In genomic region chr7:44857042-44857552, GRCm38 (mm10) we compare ENCODE assay signal across 8 mouse cellular contexts. TPM values are rescaled to one million over a fixed set of nuclear protein-coding genes. Genes with fewer than 3 reads are reported as not detected.
DNase-seq lines count a peak whose midpoint lies in the region; ATAC-seq and TF ChIP-seq lines count a peak whose summit lies in the region.

Pnkp (plus strand) TSS chr7:44857139.

- WGBS in forebrain, embryonic 12.5 days: under 1% methylated on average over 32 of the region's 32 CpGs
- WGBS in heart, postnatal 0 days: under 1% methylated on average over 32 of the region's 32 CpGs
- WGBS in liver, embryonic 16.5 days (ENCODE audit: insufficient replicate concordance): under 1% methylated on average over 32 of the region's 32 CpGs
- under 1% methylated on average over 32 of the region's 32 CpGs for WGBS in neural tube, embryonic 13.5 days

- peak within 1 kb of the TSS; percentile 85 for H3K9ac ChIP-seq in ES-Bruce4 (ENCODE audit: low read depth, poor library complexity, severe bottlenecking)
- H3K9ac ChIP-seq in forebrain, embryonic 12.5 days: peak within 1 kb of the TSS; percentile 84
- H3K9ac ChIP-seq in heart, postnatal 0 days (replicated peaks; ENCODE audit: low read depth, low read length): peak within 1 kb of the TSS; percentile 74
- peak within 1 kb of the TSS; percentile 95 for H3K9ac ChIP-seq in liver, embryonic 16.5 days (ENCODE audit: low read depth, low read length)
- H3K9ac ChIP-seq in neural tube, embryonic 13.5 days: peak within 1 kb of the TSS; percentile 93

- TF ChIP-seq EP300 in ES-Bruce4 (IDR thresholded peaks at IDR 0.05; ENCODE audit: insufficient read depth, low read depth, low read length): 0 out of 2 replicates have a peak, but pooled peaks have one; percentile 3
- TF ChIP-seq EP300 in heart, postnatal 0 days (IDR thresholded peaks at IDR 0.05; ENCODE audit: low read depth): no peak

- H3K4me3 ChIP-seq in ES-Bruce4 (ENCODE audit: low read depth, low read length): peak within 1 kb of the TSS; percentile 82
- H3K4me3 ChIP-seq in forebrain, embryonic 12.5 days (replicated peaks): peak within 1 kb of the TSS; percentile 73
- H3K4me3 ChIP-seq in heart, postnatal 0 days (ENCODE audit: low read depth, low read length): peak within 1 kb of the TSS; percentile 84
- H3K4me3 ChIP-seq in liver, embryonic 16.5 days (ENCODE audit: low read depth, low read length): peak within 1 kb of the TSS; percentile 97
- peak within 1 kb of the TSS; percentile 73 for H3K4me3 ChIP-seq in neural tube, embryonic 13.5 days
- H3K4me3 ChIP-seq in testis, adult 2 months (ENCODE audit: control insufficient read depth, low read depth, low read length): peak within 1 kb of the TSS; percentile 95

- peak; percentile 25 for TF ChIP-seq POLR2A in ES-Bruce4 (IDR thresholded peaks at IDR 0.05; ENCODE audit: insufficient read depth, low read length)
- TF ChIP-seq POLR2A in testis, adult 2 months (IDR thresholded peaks at IDR 0.05; ENCODE audit: control insufficient read depth, low read depth, low read length): peak; percentile 57

- ATAC-seq in forebrain, embryonic 12.5 days (ENCODE audit: low FRiP score): peak; percentile 36
- peak; percentile 24 for ATAC-seq in heart, postnatal 0 days (ENCODE audit: insufficient read depth, low read depth)
- peak; percentile 30 for ATAC-seq in liver, embryonic 16.5 days (ENCODE audit: low read depth)
- ATAC-seq in neural tube, embryonic 13.5 days (ENCODE audit: low read depth): peak; percentile 36

- no peaks in the 10 kb centered on the region for H3K27me3 ChIP-seq in ES-Bruce4 (ENCODE audit: control insufficient read depth, insufficient read depth, low read length, poor library complexity, severe bottlenecking)
- no peaks in the 10 kb centered on the region for H3K27me3 ChIP-seq in forebrain, embryonic 12.5 days
- H3K27me3 ChIP-seq in heart, postnatal 0 days (ENCODE audit: control insufficient read depth, insufficient read depth, low read length): no peaks in the 10 kb centered on the region
- H3K27me3 ChIP-seq in liver, embryonic 16.5 days (ENCODE audit: control insufficient read depth, insufficient read depth, low read depth, low read length): no peaks in the 10 kb centered on the region
- no peaks in the 10 kb centered on the region for H3K27me3 ChIP-seq in neural tube, embryonic 13.5 days
- no peaks in the 10 kb centered on the region for H3K27me3 ChIP-seq in testis, adult 2 months (ENCODE audit: control insufficient read depth, insufficient read depth, low read length)

- H3K4me1 ChIP-seq in ES-Bruce4 (ENCODE audit: control insufficient read depth, insufficient read depth, low read length): no peaks in the 10 kb centered on the region
- peaks cover 60% of the 10 kb centered on the region for H3K4me1 ChIP-seq in forebrain, embryonic 12.5 days
- H3K4me1 ChIP-seq in heart, postnatal 0 days (ENCODE audit: control insufficient read depth, insufficient read depth): peaks cover 24% of the 10 kb centered on the region
- H3K4me1 ChIP-seq in liver, embryonic 16.5 days (ENCODE audit: control insufficient read depth, low read depth, low read length): peaks cover 57% of the 10 kb centered on the region
- peaks cover 73% of the 10 kb centered on the region for H3K4me1 ChIP-seq in neural tube, embryonic 13.5 days (replicated peaks)
- H3K4me1 ChIP-seq in testis, adult 2 months (ENCODE audit: control insufficient read depth, insufficient read depth, low read length): peaks cover 45% of the 10 kb centered on the region

- no peaks in the 10 kb centered on the region for H3K36me3 ChIP-seq in ES-Bruce4 (ENCODE audit: control insufficient read depth, insufficient read depth, low read length, poor library complexity, severe bottlenecking)
- H3K36me3 ChIP-seq in forebrain, embryonic 12.5 days (replicated peaks): peaks cover 17% of the 10 kb centered on the region
- 0 out of 2 replicates have a peak, but pooled peaks cover 12% of the 10 kb centered on the region for H3K36me3 ChIP-seq in heart, postnatal 0 days (replicated peaks; ENCODE audit: control insufficient read depth, insufficient read depth, low read length)
- H3K36me3 ChIP-seq in liver, embryonic 16.5 days (ENCODE audit: control insufficient read depth, insufficient read depth): no peaks in the 10 kb centered on the region; the same call in 1 of the 2 replicates
- H3K36me3 ChIP-seq in neural tube, embryonic 13.5 days: peaks cover 23% of the 10 kb centered on the region
- H3K36me3 ChIP-seq in testis, adult 2 months (ENCODE audit: control insufficient read depth, insufficient read depth, low read length): no peaks in the 10 kb centered on the region

- DNase-seq in c-Kit-positive CD71-positive TER-119-positive erythroid progenitor cells, embryonic 14.5 days (ENCODE audit: low spot score): peak; percentile 85
- peak; percentile 84 for DNase-seq in heart, postnatal 0 days (ENCODE audit: low spot score)
- DNase-seq in kidney, postnatal 4 days: peak; percentile 87 to 92

- no peak for TF ChIP-seq CTCF in ES-Bruce4 (IDR thresholded peaks at IDR 0.05; ENCODE audit: low read depth, low read length)
- no peak for TF ChIP-seq CTCF in heart, postnatal 0 days (IDR thresholded peaks at IDR 0.05; ENCODE audit: low read depth)
- no peak for TF ChIP-seq CTCF in testis, adult 2 months (IDR thresholded peaks at IDR 0.05; ENCODE audit: control insufficient read depth, insufficient read depth, insufficient replicate concordance, low read depth, low read length)

- H3K9me3 ChIP-seq in ES-Bruce4 (replicated peaks; ENCODE audit: control insufficient read depth, insufficient read depth, low read length, poor library complexity, severe bottlenecking): no peaks in the 10 kb centered on the region
- no peaks in the 10 kb centered on the region for H3K9me3 ChIP-seq in forebrain, embryonic 12.5 days
- H3K9me3 ChIP-seq in heart, postnatal 0 days (replicated peaks; ENCODE audit: control insufficient read depth, low read length): no peaks in the 10 kb centered on the region
- no peaks in the 10 kb centered on the region for H3K9me3 ChIP-seq in liver, embryonic 16.5 days (replicated peaks; ENCODE audit: control insufficient read depth, low read length)
- H3K9me3 ChIP-seq in neural tube, embryonic 13.5 days: no peaks in the 10 kb centered on the region

- H3K27ac ChIP-seq in ES-Bruce4 (ENCODE audit: insufficient read depth, low read length): peak within 1 kb of the TSS; percentile 74
- H3K27ac ChIP-seq in forebrain, embryonic 12.5 days: peak within 1 kb of the TSS; percentile 93
- peak within 1 kb of the TSS; percentile 84 for H3K27ac ChIP-seq in heart, postnatal 0 days (ENCODE audit: low read depth)
- peak within 1 kb of the TSS; percentile 99 for H3K27ac ChIP-seq in liver, embryonic 16.5 days (ENCODE audit: low read length)
- H3K27ac ChIP-seq in neural tube, embryonic 13.5 days (replicated peaks): peak within 1 kb of the TSS; percentile 95
- peak within 1 kb of the TSS; percentile 89 for H3K27ac ChIP-seq in testis, adult 2 months (ENCODE audit: control insufficient read depth, insufficient read depth, low read depth, low read length)

- peak within 1 kb of the TSS; percentile 93 for H3K4me2 ChIP-seq in forebrain, embryonic 12.5 days
- H3K4me2 ChIP-seq in heart, postnatal 0 days (ENCODE audit: low read depth, low read length): peak within 1 kb of the TSS; percentile 95
- H3K4me2 ChIP-seq in liver, embryonic 16.5 days (ENCODE audit: low read depth, low read length): peak within 1 kb of the TSS; percentile 98
- H3K4me2 ChIP-seq in neural tube, embryonic 13.5 days: peak within 1 kb of the TSS; percentile 97

RNA-seq across cellular contexts. Expression of gene Pnkp, which starts in this region (rescaled TPM):
- 22.3 and 30.3 TPM in 2 replicates for polyA plus RNA-seq in ES-Bruce4 (2011; ENCODE audit: insufficient read depth, insufficient read length, low read depth, missing spikeins)
- polyA plus RNA-seq in forebrain, embryonic 12.5 days (2016; fragmentation: Nextera tagmentation; extraction: Ambion mirVana): 37.8 and 39.1 TPM in 2 replicates
- total RNA-seq in heart, postnatal 0 days (2014; rRNA removed; ENCODE audit: low replicate concordance): 43.6 and 45.9 TPM in 2 replicates
- polyA plus RNA-seq in heart, postnatal 0 days (2015; fragmentation: Nextera tagmentation; extraction: Ambion mirVana): 24.5 and 27.2 TPM in 2 replicates
- polyA plus RNA-seq in liver, embryonic 16.5 days (2015; fragmentation: Nextera tagmentation; extraction: Ambion mirVana): 23.4 and 24.3 TPM in 2 replicates
- 30.2 and 31.6 TPM in 2 replicates for polyA plus RNA-seq in neural tube, embryonic 13.5 days (2015; fragmentation: Nextera tagmentation; extraction: Ambion mirVana)
- 26.5 and 29.4 TPM in 2 replicates for polyA plus RNA-seq in testis, adult 2 months (2012; rRNA removed)

Comparison
In these comparisons a context has a peak if more than half of its experiments do, and no peak if none do; other contexts are left out.
1. Peak in every context shown above with its lines: DNase-seq, ATAC-seq, H3K4me3 ChIP-seq and H3K27ac ChIP-seq.